In genomic region chr14:78896252-78896651, GRCm38 (mm10) we compare ENCODE assay signal across 9 mouse cellular contexts. TPM values are rescaled to one million over a fixed set of nuclear protein-coding genes. Genes with fewer than 3 reads are reported as not detected.
A peak's percentile ranks its signal among the peaks of the same experiment; 100 is the strongest.
DNase-seq lines count a peak whose midpoint lies in the region; ATAC-seq lines count a peak whose summit lies in the region.
"Had no signal": no experiment of that assay in that cellular context is flagged by ENCODE, and none has a peak within 500 bp of the region (broad histone marks: within the 10 kb centered on the region; RNA-seq: fewer than 3 reads in every experiment).

No protein-coding gene starts in this region.

- DNase-seq in frontal cortex, postnatal 25 days (ENCODE audit: low spot score in 2 of 2): no peak
- peak; percentile 87 for DNase-seq in adipocyte (ENCODE audit: low spot score)
- DNase-seq in cerebellum, postnatal 14 days: peak; percentile 82 to 86
- DNase-seq in heart, postnatal 4 days: peak; percentile 48
- DNase-seq in Muller cell, postnatal 12 days (ENCODE audit: inconsistent ontology term): no peak
- DNase-seq in right cerebral cortex, adult 18-20 months: no peak
- DNase-seq: embryo, embryonic 11 days had no signal

- peak; percentile 54 for ATAC-seq in frontal cortex, adult (ENCODE audit: low TSS enrichment)
- ATAC-seq in activated CD4-positive, CD25-positive, alpha-beta regulatory T cell, adult 4 months: no peak

RNA-seq across cellular contexts. Expression of gene Vwa8, which starts 47.4 kb away (rescaled TPM):
- 100 to 1,000 TPM; 129 to 144 TPM for total RNA-seq in heart, postnatal 4 days (2021)
- 1 to 10 TPM; 7.2 to 8.4 TPM for polyA plus RNA-seq in activated CD4-positive, CD25-positive, alpha-beta regulatory T cell, adult 4 months (2017; shearing (Covaris generic))

Comparison
In these comparisons a context has a peak if more than half of its experiments do, and no peak if none do; other contexts are left out.
1. DNase-seq: peak in adipocyte (single experiment), cerebellum, postnatal 14 days (2 of 2) and heart, postnatal 4 days (single experiment); none in frontal cortex, postnatal 25 days (0 of 2), Muller cell, postnatal 12 days (single experiment) and right cerebral cortex, adult 18-20 months (single experiment).